Mouse (Mus musculus) embryonic fibroblast, embryonic 13.5 days (primary cell): Measurements from ENCODE around the gene Cbll1. TPM values are rescaled to one million over a fixed set of nuclear protein-coding genes. Genes with fewer than 3 reads are reported as not detected.
A peak's percentile ranks its signal among the peaks of the same experiment; 100 is the strongest.

Experiments
- H3K27ac ChIP-seq: 2 replicates; pipeline ENCODE4 v1.5.1; 2012; ENCODE audit warnings: low read length, control low read depth, inconsistent platforms; ENCODE audit not compliant: insufficient read depth
- H3K4me1 ChIP-seq: 2 replicates; pipeline ENCODE4 v1.6.1; 2011; ENCODE audit warnings: low read length; ENCODE audit not compliant: control insufficient read depth, insufficient read depth
- H3K4me3 ChIP-seq: 2 replicates; pipeline ENCODE4 v1.5.1; 2011; ENCODE audit warnings: mild to moderate bottlenecking, control low read depth, low read length; ENCODE audit not compliant: insufficient read depth
- CTCF ChIP-seq: IDR thresholded peaks from 2 replicates; pipeline ENCODE4 v1.5.1; 2011; ENCODE audit warnings: mild to moderate bottlenecking, control low read depth, low read length, moderate library complexity, borderline replicate concordance; ENCODE audit not compliant: insufficient read depth
- POLR2A ChIP-seq: IDR thresholded peaks from 2 replicates; pipeline ENCODE4 v1.6.1; 2011; ENCODE audit warnings: low read depth, mild to moderate bottlenecking, control low read depth, low read length, moderate library complexity
- polyA plus RNA-seq: library from polyadenylated mRNA; stranded (reverse); fragments of >200 nt; gene quantifications from 2 replicates; pipeline ENCODE4 v1.2.4, GENCODE M21; 2011; ENCODE audit warnings: low read depth; ENCODE audit not compliant: missing spikeins, insufficient read length

The Cbll1 gene
- 16.2 and 21.8 TPM in 2 replicates for polyA plus RNA-seq

DNA sequence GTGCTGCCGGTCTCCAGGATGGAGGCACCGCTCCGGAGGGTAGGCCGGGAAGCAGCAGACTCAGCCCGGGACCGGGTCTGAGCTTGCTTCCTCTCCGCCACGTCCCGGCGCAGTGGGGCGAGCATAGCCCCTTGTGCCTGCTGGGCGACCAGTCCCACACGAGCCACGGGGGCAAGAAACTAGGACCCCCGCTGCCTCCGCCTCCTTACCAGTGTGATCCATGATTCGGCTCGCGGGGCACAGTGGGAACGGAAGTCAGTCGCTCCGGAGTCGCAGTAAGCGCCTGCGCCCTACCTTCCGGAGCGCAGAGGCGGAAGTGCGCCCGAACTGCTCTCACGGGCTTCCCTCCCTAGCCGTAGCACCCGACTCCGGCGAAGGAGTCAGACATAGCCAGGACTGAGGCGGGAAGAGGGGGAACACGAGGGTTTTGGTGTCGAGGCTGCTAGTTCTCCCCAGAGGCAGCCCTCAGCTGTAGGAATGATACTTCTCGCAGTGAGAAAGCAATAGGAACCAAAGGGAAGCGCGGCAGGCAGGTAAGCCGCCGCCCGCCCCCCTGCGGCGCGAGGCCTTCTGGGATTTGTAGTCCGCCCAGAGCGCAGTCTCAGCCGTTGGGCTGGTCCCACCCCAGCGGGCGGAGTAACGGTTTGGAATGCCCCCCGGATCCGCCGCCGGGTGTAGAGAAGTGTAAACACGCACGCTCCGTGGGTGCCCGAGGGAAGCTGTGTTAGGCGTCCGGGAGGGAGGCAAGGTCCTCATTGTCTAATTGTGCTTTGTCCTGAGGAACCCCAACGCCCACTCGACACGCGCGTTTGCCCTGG, at the start of gene Cbll1:
Gene Cbll1, minus strand, starts transcription at position 303 of the 818 bp plus-strand sequence.
- peak within 1 kb of the TSS; percentile 81 for H3K4me3 ChIP-seq
- TF ChIP-seq CTCF (no peak), POLR2A (peak; percentile 95)
- peak within 1 kb of the TSS; percentile 67 for H3K27ac ChIP-seq
- 0 out of 2 replicates have a peak, but pooled peaks cover 5% of the 10 kb centered on the region for H3K4me1 ChIP-seq

DNA sequence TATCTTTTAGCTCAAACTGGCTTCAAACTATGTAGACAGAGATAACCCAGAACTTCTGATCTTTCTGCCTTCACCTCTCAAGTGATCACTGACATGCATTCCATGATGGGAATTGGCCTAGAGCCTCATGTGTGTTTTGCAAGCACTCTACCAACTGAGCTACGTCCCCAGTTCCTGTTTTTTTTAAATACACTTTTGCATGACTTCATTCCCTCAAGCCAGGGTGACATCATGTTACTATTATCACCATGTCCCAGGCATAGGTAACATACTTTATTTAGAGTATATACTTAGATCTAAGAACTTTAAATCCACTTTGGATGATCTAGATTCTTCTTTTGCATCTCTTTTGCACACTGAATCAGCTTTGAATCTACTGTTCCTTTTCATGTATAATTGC, 46.6 kb upstream of the Cbll1 start:
- Histone ChIP-seq H3K4me1 (no peaks in the 10 kb centered on the region), H3K27ac (no peak overlapping the region), H3K4me3 (no peak overlapping the region)
- TF ChIP-seq POLR2A, result no peak
- TF ChIP-seq CTCF, result no peak

DNA sequence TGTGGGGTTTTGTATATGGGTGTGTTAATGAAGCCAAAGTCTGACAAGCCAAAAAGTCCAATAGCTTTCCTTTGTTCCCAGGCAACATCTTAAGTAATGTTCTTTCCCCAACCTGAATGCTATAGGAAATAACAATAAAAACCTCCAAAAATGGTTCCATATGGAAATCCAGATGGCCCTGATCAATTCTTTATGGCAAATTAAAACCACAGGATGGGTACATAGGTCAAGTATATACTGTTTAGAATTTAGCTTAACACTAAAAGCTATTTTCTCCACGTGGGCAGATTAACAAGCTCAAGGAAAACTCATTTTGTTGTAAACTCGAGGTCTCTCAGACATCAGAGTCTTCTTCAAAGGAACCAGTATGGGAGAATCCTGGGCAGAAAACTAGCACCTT, 45.8 kb upstream of the Cbll1 start:
- no peak for TF ChIP-seq POLR2A
- TF ChIP-seq CTCF, result no peak
- Histone ChIP-seq H3K4me3 (no peak overlapping the region), H3K27ac (no peak overlapping the region), H3K4me1 (no peaks in the 10 kb centered on the region)

DNA sequence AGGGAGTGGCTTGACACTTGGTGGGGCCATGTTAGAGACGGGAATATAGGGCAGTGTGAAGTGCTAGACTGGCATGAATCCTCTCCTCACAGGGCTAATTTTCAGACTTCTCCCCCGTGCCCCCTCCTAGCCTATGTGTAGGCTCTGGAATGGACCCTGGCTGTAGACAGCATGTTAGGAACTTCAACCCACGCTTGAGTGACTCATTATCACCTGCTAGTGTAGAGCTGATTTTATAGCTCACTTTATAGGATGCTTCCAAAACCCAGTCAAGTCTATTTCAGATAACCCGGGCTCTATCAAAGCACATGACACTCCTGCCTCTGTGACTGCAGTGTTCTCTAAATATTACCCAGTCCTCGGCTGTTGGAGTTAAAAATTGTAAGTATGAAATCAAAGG, 42.1 kb upstream of the Cbll1 start:
- no peaks in the 10 kb centered on the region for H3K4me1 ChIP-seq
- H3K27ac ChIP-seq, result no peak overlapping the region
- TF ChIP-seq CTCF (no peak), POLR2A (no peak)
- H3K4me3 ChIP-seq, result no peak overlapping the region

DNA sequence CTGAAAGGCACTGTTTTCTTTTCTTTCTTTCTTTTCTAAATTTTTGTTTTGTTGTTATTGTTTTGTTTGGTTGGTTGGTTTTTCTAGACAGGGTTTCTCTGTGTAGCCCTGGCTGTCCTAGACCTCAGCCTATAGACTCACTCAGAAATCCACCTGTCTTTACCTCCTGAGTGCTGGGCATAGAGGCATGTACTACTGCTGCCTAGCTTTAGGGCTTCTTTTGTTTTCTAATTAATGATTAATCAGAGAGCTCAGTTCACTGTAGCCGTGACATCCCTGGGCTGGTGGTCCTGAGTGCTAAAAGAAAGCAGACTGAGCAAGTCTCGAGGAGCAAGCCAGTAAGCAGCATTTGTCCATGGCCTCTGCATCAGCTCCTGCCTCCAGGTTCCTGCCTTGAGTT, 40.4 kb upstream of the Cbll1 start:
- TF ChIP-seq CTCF, result no peak
- no peak for TF ChIP-seq POLR2A
- H3K27ac ChIP-seq, result no peak overlapping the region
- H3K4me1 ChIP-seq, result no peaks in the 10 kb centered on the region
- no peak overlapping the region for H3K4me3 ChIP-seq

DNA sequence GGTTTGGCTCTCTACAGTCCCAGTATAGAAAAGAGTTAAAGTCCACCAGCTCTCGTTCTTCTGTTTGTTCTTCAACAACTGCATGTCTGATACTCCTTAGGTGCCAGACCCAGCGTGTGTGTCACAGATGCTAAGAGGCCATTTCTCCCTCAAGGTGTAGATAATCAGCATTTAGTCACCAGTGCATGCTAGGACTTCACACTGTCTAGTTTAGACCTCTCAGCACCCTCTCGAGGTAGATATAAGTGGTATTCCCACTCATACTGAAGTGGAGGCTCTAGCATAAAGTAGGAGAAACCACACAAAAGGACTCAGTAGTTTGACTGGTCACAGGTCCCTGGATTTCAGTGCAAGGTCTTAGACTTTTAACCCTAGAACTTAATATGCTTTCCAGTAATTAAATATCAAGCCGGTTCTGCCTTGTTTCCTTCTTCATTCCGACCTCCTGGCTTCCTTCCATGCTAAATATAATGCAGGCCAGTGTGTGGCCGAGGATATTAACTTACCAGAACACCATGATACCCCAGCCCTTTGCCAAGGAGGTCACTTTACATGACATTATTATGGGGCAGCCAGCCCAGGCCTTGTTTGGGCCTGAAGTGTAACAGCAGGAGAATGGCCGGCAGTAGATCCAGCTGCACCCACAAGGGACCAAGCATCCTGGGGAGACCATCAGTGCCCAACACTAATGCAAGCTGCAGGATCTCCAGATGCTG, 38.3 kb upstream of the Cbll1 start:
- Histone ChIP-seq H3K4me1 (no peaks in the 10 kb centered on the region), H3K27ac (no peak overlapping the region), H3K4me3 (no peak overlapping the region)
- TF ChIP-seq CTCF (no peak), POLR2A (no peak)

DNA sequence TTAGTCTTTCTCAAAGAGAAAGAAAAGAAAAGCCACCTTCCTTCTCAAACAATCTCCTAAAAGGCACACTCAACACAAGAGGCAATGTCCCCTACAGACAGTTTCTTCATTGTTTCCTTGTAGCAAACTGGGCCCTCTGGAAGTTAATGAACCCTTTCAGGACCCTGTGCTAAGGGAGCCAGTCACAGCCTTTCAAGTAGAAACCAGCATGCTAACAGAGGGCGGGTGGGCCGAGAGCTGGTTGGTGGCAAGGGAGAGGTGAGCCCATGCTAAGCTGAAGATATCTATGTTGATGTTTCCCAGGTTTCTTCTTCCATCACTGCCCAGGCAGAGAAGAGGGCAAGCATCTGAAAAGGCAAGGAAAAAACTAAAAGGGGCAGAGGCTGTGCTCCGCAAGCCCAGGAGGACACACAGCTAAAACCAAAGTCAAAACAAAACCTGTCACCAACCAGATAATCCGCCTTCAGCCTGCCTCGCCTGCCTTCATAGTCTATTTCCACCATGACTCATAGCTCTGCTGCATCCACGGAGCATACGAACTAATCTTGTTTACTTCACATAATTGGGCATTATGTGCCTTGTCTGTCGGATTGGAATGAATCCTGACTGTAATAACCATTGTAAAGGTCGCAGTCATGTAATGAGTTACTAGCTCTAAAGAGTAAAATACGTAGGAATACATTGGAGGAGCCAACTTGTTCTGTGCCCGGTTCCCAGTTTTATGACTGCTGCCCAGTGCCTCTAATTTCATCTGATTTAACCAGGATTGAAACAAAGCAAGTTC, 34.8 kb upstream of the Cbll1 start:
- no peak overlapping the region for H3K27ac ChIP-seq
- no peaks in the 10 kb centered on the region for H3K4me1 ChIP-seq
- H3K4me3 ChIP-seq, result no peak overlapping the region
- TF ChIP-seq POLR2A (no peak), CTCF (no peak)

DNA sequence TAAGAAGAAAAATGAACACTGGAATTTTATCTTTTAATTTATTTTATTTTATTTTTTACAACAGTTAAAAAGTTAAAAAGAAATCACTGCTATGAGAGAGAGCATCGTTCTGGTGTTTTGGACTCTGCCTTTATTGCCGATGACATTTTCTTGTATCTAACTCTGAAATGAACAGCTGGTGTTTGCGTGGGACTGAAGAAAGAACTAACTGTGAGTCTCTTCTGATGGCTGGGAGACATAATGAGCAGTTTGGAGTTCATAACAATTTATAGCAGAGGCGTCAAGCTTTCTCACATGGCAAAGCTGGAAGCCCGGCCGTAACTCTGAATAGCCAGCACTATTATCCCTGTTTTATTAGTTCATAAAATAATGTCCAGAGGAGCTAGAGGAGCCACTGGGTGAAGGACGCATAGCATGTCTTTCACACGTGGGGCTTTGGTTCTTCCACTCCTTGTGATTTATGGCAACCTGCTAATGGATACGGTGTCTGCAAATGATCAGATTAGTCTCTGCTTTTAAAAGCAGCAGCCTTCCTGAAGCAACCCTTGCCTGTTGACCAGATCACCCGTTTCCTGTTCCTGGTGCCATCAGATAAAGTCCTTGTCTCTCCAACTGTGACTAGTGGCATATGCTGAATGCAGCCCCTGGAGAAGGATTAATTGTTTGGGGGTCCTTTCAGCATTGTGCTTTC, 33.9 kb upstream of the Cbll1 start:
- Histone ChIP-seq H3K4me1 (no peaks in the 10 kb centered on the region), H3K27ac (no peak overlapping the region), H3K4me3 (no peak overlapping the region)
- TF ChIP-seq POLR2A, result no peak
- TF ChIP-seq CTCF, result no peak

DNA sequence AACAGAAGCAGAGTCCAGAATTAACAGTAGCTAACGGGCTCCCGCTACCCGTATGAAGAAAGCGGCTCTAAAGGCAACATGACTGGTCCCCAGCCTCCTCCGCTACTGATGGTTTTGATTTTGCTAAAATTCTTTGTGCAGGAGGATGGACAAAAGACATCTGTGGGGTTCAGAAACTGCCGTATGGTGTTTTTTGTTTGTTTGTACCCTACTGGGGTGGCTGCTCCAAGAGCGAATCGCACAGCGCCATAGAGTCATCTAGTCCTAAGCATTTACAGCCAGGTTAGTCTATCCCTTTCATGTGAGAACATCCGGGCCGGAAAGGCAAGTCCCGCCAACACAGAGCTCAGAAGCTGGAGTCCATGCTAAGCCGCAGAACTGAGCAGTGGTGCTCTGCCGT, 32.6 kb upstream of the Cbll1 start:
- no peak for TF ChIP-seq CTCF
- TF ChIP-seq POLR2A, result no peak
- H3K4me1 ChIP-seq, result no peaks in the 10 kb centered on the region
- H3K4me3 ChIP-seq, result no peak overlapping the region
- H3K27ac ChIP-seq, result no peak overlapping the region
